Mouse (Mus musculus) testis, postnatal 10 days (tissue): ENCODE measurements around the gene Huwe1.

Source experiments
- DNase-seq: peaks from one replicate; pipeline ENCODE4 v3.0.0; 2021; ENCODE audit warnings: low spot score

The Huwe1 gene

DNA sequence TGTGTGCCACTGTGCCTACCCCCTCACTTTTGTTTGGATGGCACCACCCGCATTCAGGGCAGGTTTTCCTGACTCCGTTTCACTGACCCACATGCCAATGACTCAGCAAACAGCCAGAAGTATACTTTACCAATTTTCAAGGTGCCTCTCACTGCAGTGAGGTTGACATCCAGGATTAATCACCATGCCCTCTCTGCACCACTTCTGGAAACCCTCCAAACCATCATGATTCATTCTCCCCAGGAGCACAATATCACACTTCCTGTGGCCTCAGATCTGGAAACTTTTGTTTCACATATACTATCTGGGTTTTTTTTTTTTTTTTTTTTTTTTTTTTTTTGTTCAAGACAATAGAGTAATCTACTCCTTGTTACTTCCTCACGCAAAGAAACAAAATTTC is 150.6 kb downstream of the Huwe1 start:
- DNase-seq = no peak
